Mouse (Mus musculus) midbrain, embryonic 14.5 days (tissue): ENCODE results near the gene Gm20388. TPM values are rescaled to one million over a fixed set of nuclear protein-coding genes. Genes with fewer than 3 reads are reported as not detected.

ENCODE experiments used
- ATAC-seq: fragments of 200-750 bp; cut with Nextera tagmentation; 2 replicates; pipeline ENCODE4 v1.8.0; 2017; ENCODE audit warnings: moderate number of reproducible peaks, moderate library complexity; ENCODE audit not compliant: low FRiP score, low TSS enrichment
- DNase-seq: peaks from one replicate; pipeline ENCODE4 v3.0.0-alpha.2; 2015
- H3K27ac ChIP-seq: fragments of 300-500 bp; sonication (generic); replicated peaks from 2 replicates; pipeline ENCODE4 v1.5.1; 2014; ENCODE audit warnings: mild to moderate bottlenecking, low read depth, low read length, moderate library complexity
- H3K27me3 ChIP-seq: fragments of 300-500 bp; sonication (generic); 2 replicates; pipeline ENCODE4 v1.6.1; 2014; ENCODE audit warnings: low read length, control low read depth, mixed read lengths; ENCODE audit not compliant: control insufficient read depth, insufficient read depth
- H3K36me3 ChIP-seq: fragments of 300-500 bp; sonication (generic); 2 replicates; pipeline ENCODE4 v1.6.1; 2014; ENCODE audit warnings: low read length, control low read depth; ENCODE audit not compliant: control insufficient read depth, insufficient read depth
- H3K4me1 ChIP-seq: fragments of 300-500 bp; sonication (generic); 2 replicates; pipeline ENCODE4 v1.6.1; 2014; ENCODE audit warnings: mild to moderate bottlenecking, antibody characterized with exemption, low read length, control low read depth; ENCODE audit not compliant: control insufficient read depth, insufficient read depth
- H3K4me2 ChIP-seq: fragments of 300-500 bp; sonication (generic); 2 replicates; pipeline ENCODE4 v1.6.1; 2014; ENCODE audit warnings: mild to moderate bottlenecking, low read length, moderate library complexity
- H3K4me3 ChIP-seq: fragments of 300-500 bp; sonication (generic); replicated peaks from 2 replicates; pipeline ENCODE4 v1.5.1; 2014; ENCODE audit warnings: low read depth, low read length
- H3K9ac ChIP-seq: fragments of 300-500 bp; sonication (generic); replicated peaks from 2 replicates; pipeline ENCODE4 v1.6.1; 2014; ENCODE audit warnings: mild to moderate bottlenecking, low read length, moderate library complexity
- H3K9me3 ChIP-seq: fragments of 300-500 bp; sonication (generic); 2 replicates; pipeline ENCODE4 v1.6.1; 2016; ENCODE audit warnings: low read length, control low read depth, mixed read lengths; ENCODE audit not compliant: control insufficient read depth
- WGBS: fragments of 180-500 bp; shearing (Covaris S2); extraction: QIAGEN DNeasy Blood & Tissue Kit; methylation state at CpG from one replicate; pipeline ENCODE4 v1.1.7; 2014; 5-methylcytosine and 5-hydroxymethylcytosine counted together
- polyA plus RNA-seq: library from polyadenylated mRNA; unstranded; fragments of >200 nt; fragmentation: Nextera tagmentation; extraction: Ambion mirVana; gene quantifications from 2 replicates; pipeline ENCODE4 v1.2.1, GENCODE M21; 2014

Gene Gm20388
- polyA plus RNA-seq, 1 experiment from 2014 or later = 4.1 TPM

GRCm38 (mm10) chr8:119955333-119955732 is 44.7 kb downstream of the Gm20388 start:
- no peak for DNase-seq
- Histone ChIP-seq H3K36me3 (peaks cover 79% of the 10 kb centered on the region), H3K4me1 (0 out of 2 replicates have a peak, but pooled peaks cover under 1% of the 10 kb centered on the region), H3K27ac (no peak overlapping the region), H3K9me3 (no peaks in the 10 kb centered on the region), H3K4me3 (no peak overlapping the region), H3K9ac (no peak overlapping the region), H3K27me3 (no peaks in the 10 kb centered on the region), H3K4me2 (no peak overlapping the region)
- ATAC-seq = no peak
- WGBS = 96% methylated on average over 8 of the region's 8 CpGs

GRCm38 (mm10) chr8:119958076-119958475 is 47.4 kb downstream of the Gm20388 start:
- H3K9me3 ChIP-seq = no peaks in the 10 kb centered on the region
- H3K4me3 ChIP-seq = no peak overlapping the region
- no peaks in the 10 kb centered on the region for H3K27me3 ChIP-seq
- ATAC-seq (no peak), DNase-seq (no peak)
- H3K4me1 ChIP-seq = 0 out of 2 replicates have a peak, but pooled peaks cover 6% of the 10 kb centered on the region
- H3K27ac ChIP-seq = no peak overlapping the region
- 95% methylated on average over 10 of the region's 10 CpGs for WGBS
- H3K9ac ChIP-seq = no peak overlapping the region
- peaks cover 51% of the 10 kb centered on the region for H3K36me3 ChIP-seq
- no peak overlapping the region for H3K4me2 ChIP-seq

GRCm38 (mm10) chr8:119960531-119961104 is 50.0 kb downstream of the Gm20388 start:
- Histone ChIP-seq H3K27ac (peak overlapping the region; percentile 63), H3K36me3 (peaks cover 26% of the 10 kb centered on the region), H3K27me3 (no peaks in the 10 kb centered on the region), H3K4me3 (no peak overlapping the region), H3K4me1 (0 out of 2 replicates have a peak, but pooled peaks cover 6% of the 10 kb centered on the region), H3K9ac (no peak overlapping the region), H3K4me2 (no peak overlapping the region), H3K9me3 (no peaks in the 10 kb centered on the region)
- DNase-seq = peak; percentile 60
- 57% methylated on average over 5 of the region's 5 CpGs for WGBS
- no peak; the same call in 1 of the 2 replicates for ATAC-seq

DNA sequence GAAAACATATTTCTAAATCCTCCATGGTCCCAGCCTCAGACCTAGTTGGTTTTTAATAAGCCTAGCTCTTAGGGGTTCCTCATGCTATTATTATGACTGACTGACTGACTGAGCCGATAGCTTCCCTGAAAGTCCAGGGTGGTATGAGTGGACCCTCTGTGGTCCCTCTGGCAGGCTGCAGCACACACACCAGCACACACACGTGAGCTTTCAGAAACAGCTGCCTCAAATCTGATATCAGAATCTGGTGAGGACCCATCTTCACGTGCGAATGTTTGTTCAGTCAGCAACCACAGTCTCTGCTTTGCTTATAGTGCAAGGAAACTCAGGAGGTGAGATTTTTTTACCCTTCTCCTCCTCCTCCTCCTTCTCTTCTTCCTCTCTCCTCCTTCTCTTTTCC is 54.2 kb downstream of the Gm20388 start:
- WGBS = 88% methylated on average over 4 of the region's 4 CpGs
- Histone ChIP-seq H3K4me3 (no peak overlapping the region), H3K36me3 (no peaks in the 10 kb centered on the region), H3K27me3 (no peaks in the 10 kb centered on the region), H3K9me3 (no peaks in the 10 kb centered on the region; the same call in 1 of the 2 replicates), H3K4me2 (no peak overlapping the region), H3K4me1 (0 out of 2 replicates have a peak, but pooled peaks cover 6% of the 10 kb centered on the region), H3K9ac (no peak overlapping the region), H3K27ac (no peak overlapping the region)
- DNase-seq (no peak), ATAC-seq (no peak)

GRCm38 (mm10) chr8:119967435-119967834 is 56.8 kb downstream of the Gm20388 start:
- DNase-seq (no peak), ATAC-seq (no peak)
- no peaks in the 10 kb centered on the region for H3K36me3 ChIP-seq
- no peaks in the 10 kb centered on the region for H3K4me1 ChIP-seq
- no peaks in the 10 kb centered on the region; the same call in 1 of the 2 replicates for H3K9me3 ChIP-seq
- H3K9ac ChIP-seq = no peak overlapping the region
- no peak overlapping the region for H3K4me3 ChIP-seq
- no peaks in the 10 kb centered on the region for H3K27me3 ChIP-seq
- H3K4me2 ChIP-seq = no peak overlapping the region
- no peak overlapping the region for H3K27ac ChIP-seq
- 88% methylated on average over 9 of the region's 9 CpGs for WGBS

GRCm38 (mm10) chr8:119970169-119970568 is 59.5 kb downstream of the Gm20388 start:
- H3K9me3 ChIP-seq = no peaks in the 10 kb centered on the region; the same call in 1 of the 2 replicates
- H3K4me3 ChIP-seq = no peak overlapping the region
- H3K27me3 ChIP-seq = no peaks in the 10 kb centered on the region
- H3K9ac ChIP-seq = no peak overlapping the region
- WGBS = 81% methylated on average over 9 of the region's 9 CpGs
- DNase-seq (no peak), ATAC-seq (no peak)
- H3K36me3 ChIP-seq = no peaks in the 10 kb centered on the region
- no peaks in the 10 kb centered on the region for H3K4me1 ChIP-seq
- H3K4me2 ChIP-seq = no peak overlapping the region
- H3K27ac ChIP-seq = no peak overlapping the region

GRCm38 (mm10) chr8:119972558-119972957 is 61.9 kb downstream of the Gm20388 start:
- WGBS = 80% methylated on average over 12 of the region's 12 CpGs
- no peaks in the 10 kb centered on the region; the same call in 1 of the 2 replicates for H3K9me3 ChIP-seq

GRCm38 (mm10) chr8:119978770-119979381 is 68.2 kb downstream of the Gm20388 start:
- Histone ChIP-seq H3K27me3 (no peaks in the 10 kb centered on the region), H3K4me2 (no peak overlapping the region), H3K9me3 (no peaks in the 10 kb centered on the region), H3K27ac (no peak overlapping the region), H3K36me3 (no peaks in the 10 kb centered on the region), H3K4me3 (no peak overlapping the region), H3K9ac (no peak overlapping the region), H3K4me1 (no peaks in the 10 kb centered on the region)
- no peak for ATAC-seq
- no peak for DNase-seq
- WGBS = 67% methylated on average over 11 of the region's 11 CpGs

More at GRCm38 (mm10) chr8:119972558-119972957, 61.9 kb downstream of the Gm20388 start:
- H3K27me3 ChIP-seq = no peaks in the 10 kb centered on the region
- no peak overlapping the region for H3K9ac ChIP-seq
- no peak for ATAC-seq
- no peak overlapping the region for H3K27ac ChIP-seq
- H3K4me1 ChIP-seq = no peaks in the 10 kb centered on the region
- no peak overlapping the region for H3K4me2 ChIP-seq
- H3K4me3 ChIP-seq = no peak overlapping the region
- no peaks in the 10 kb centered on the region for H3K36me3 ChIP-seq
- DNase-seq = no peak

GRCm38 (mm10) chr8:119981253-119981652 is 70.6 kb downstream of the Gm20388 start:
- no peaks in the 10 kb centered on the region for H3K27me3 ChIP-seq
- 67% methylated on average over 4 of the region's 4 CpGs for WGBS
- no peaks in the 10 kb centered on the region for H3K4me1 ChIP-seq
- H3K9me3 ChIP-seq = no peaks in the 10 kb centered on the region
- no peaks in the 10 kb centered on the region for H3K36me3 ChIP-seq
- DNase-seq (no peak), ATAC-seq (no peak)
- H3K27ac ChIP-seq = no peak overlapping the region
- no peak overlapping the region for H3K9ac ChIP-seq
- H3K4me2 ChIP-seq = no peak overlapping the region
- H3K4me3 ChIP-seq = no peak overlapping the region
